Mouse (Mus musculus) testis, adult 2 months (tissue): Measurements from ENCODE around the gene Kcnk12.

ENCODE experiments used
- CTCF ChIP-seq: fragments of 200-500 bp; IDR thresholded peaks from 2 replicates; pipeline ENCODE4 v1.5.1; 2012; ENCODE audit warnings: low read depth, mild to moderate bottlenecking, inconsistent platforms, low read length, moderate library complexity; ENCODE audit not compliant: control insufficient read depth, insufficient read depth, insufficient replicate concordance
- POLR2A ChIP-seq: fragments of 200-500 bp; IDR thresholded peaks from 2 replicates; pipeline ENCODE4 v1.6.1; 2012; ENCODE audit warnings: low read depth, mild to moderate bottlenecking, inconsistent platforms, low read length, moderate library complexity; ENCODE audit not compliant: control insufficient read depth

DNA sequence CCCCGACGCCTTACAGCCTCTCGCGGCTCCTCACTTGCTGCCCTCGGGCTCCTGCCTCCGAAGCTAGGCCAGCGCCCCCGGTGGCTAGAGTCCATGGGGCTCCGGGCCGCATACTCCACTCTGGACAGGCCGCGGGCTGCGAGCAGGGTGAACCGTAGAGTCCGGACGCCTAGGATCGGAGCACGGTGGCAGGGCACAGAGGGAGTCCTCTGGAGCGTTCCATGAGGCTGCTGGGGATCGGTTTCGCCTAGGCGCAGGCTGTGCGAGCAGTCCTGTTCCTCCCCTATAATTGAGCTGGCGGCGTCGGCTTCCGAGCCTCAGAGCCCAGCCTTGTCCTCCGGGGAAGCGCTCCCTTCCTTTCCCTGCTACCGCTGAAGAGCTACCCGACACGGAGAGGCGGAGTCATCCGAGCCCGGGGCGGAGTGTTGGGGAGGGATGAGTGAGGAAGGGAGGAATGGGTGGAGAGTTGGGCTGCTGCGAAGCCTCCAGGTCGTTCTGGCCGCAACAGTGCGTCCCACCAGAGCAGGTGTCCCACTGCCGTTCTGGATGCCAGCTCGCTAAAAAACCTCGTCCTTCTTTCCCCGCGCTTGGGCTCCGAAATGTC lies at the start of gene Kcnk12:
- no peak for TF ChIP-seq CTCF
- TF ChIP-seq POLR2A: no peak
